8 mouse cellular contexts compared by ENCODE assay signal in the genomic region with DNA sequence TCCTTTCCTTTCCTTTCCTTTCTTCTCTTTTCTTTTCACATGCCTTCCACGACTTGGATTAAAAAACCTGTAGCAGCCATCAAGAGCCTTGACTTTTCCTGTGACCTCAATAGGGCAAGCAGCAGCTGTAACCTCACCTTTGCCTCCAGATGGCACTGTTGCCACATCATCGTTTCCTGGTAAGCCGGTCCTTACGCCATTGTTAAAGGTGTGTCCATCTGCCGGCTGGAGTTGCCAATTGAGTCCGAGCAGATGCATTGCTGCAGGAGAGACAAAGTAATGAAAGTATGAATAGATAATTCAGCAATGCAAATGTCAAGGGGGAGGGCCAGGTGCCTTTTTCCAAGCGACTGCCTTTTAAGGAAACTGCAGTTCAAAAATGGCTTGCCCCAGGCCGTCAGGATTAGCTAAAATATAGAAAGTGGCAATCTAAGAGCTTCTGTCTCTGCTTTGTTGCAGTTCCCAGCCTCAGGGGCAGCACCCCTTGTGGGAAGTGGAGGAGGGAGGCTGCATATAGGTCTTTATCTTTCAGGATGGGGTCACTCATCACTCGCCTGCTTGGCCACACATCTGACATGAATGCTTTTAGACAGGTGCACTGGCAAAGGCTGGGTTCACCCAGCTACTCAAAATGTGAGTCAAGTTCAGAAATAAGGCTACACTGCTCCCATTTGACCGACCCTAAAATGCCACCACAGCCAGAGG.
DNase-seq lines count a peak whose midpoint lies in the region; ATAC-seq and TF ChIP-seq lines count a peak whose summit lies in the region.

No protein-coding gene starts in this region.

- H3K4me3 ChIP-seq in hindbrain, postnatal 0 days (ENCODE audit: low read length) = no peak overlapping the region
- H3K4me3 ChIP-seq in left cerebral cortex, adult 2 months = peak overlapping the region; percentile 36

- WGBS in hindbrain, postnatal 0 days = 9% methylated on average over 10 of the region's 10 CpGs

- peak overlapping the region; percentile 28; the same call in 1 of the 2 replicates for H3K27ac ChIP-seq in hindbrain, postnatal 0 days
- peak overlapping the region; percentile 42; the same call in 1 of the 2 replicates for H3K27ac ChIP-seq in left cerebral cortex, adult 2 months

- H3K27me3 ChIP-seq in hindbrain, postnatal 0 days (ENCODE audit: insufficient read depth, low read length) = no peaks in the 10 kb centered on the region

- no peaks in the 10 kb centered on the region for H3K36me3 ChIP-seq in hindbrain, postnatal 0 days (ENCODE audit: insufficient read depth, low read length)

- peak; percentile 87 for DNase-seq in adrenal gland, postnatal 10 days
- DNase-seq in embryo, embryonic 10 days (ENCODE audit: low spot score) = peak; percentile 97
- DNase-seq in gastrocnemius, postnatal 14 days = peak; percentile 64
- DNase-seq in hindbrain, postnatal 0 days (ENCODE audit: low spot score) = peak; percentile 94
- peak; percentile 77 to 79 for DNase-seq in left cerebral cortex, adult 2 months (ENCODE audit: extremely low spot score in 1 of 2, low spot score in 2 of 2)
- peak; percentile 51 to 64 for DNase-seq in right cerebral cortex, postnatal 36 days (ENCODE audit: low spot score in 2 of 2)

- no peaks in the 10 kb centered on the region; the same call in 1 of the 2 replicates for H3K4me1 ChIP-seq in hindbrain, postnatal 0 days (ENCODE audit: insufficient read depth, low read length)

- H3K4me2 ChIP-seq in hindbrain, postnatal 0 days (ENCODE audit: low read depth, low read length) = peak overlapping the region; percentile 46

- no peak overlapping the region for H3K9ac ChIP-seq in hindbrain, postnatal 0 days (replicated peaks; ENCODE audit: low read length)

- peak; percentile 90 for TF ChIP-seq CTCF in hindbrain, postnatal 0 days (IDR thresholded peaks at IDR 0.05; ENCODE audit: low read depth)
- TF ChIP-seq CTCF in left cerebral cortex, adult 2 months (IDR thresholded peaks at IDR 0.05) = peak; percentile 76

- no peaks in the 10 kb centered on the region for H3K9me3 ChIP-seq in hindbrain, postnatal 0 days (ENCODE audit: low read length)

- peak; percentile 86 for ATAC-seq in hindbrain, postnatal 0 days
- peak; percentile 83 for ATAC-seq in megakaryocyte progenitor cell, adult 5-6 weeks (replicated peaks; ENCODE audit: poor library complexity)
- ATAC-seq in erythroid progenitor cell, adult 5-6 weeks (replicated peaks; ENCODE audit: low FRiP score, poor library complexity, severe bottlenecking) = no peak

- intact Hi-C loops in gastrocnemius, postnatal 14 days (cut with DNase I; ENCODE audit: low total_unique reads) = loop anchor here (5.0 kb wide), 1 partner anchor 306 kb away; no protein-coding TSS in a partner anchor
- intact Hi-C loops in left cerebral cortex, adult 2 months (cut with DNase I) = loop anchor here (1.0 to 10.0 kb wide), 5 partner anchors 174 to 963 kb away; no protein-coding TSS in a partner anchor
